Mouse (Mus musculus) liver, embryonic 15.5 days (tissue): ENCODE results near the gene Teddm2. TPM values are rescaled to one million over a fixed set of nuclear protein-coding genes. Genes with fewer than 3 reads are reported as not detected.

Experiments
- ATAC-seq: fragments of 200-750 bp; cut with Nextera tagmentation; 2 replicates; pipeline ENCODE4 v1.8.0; 2017; ENCODE audit warnings: moderate number of reproducible peaks, mild to moderate bottlenecking, moderate library complexity; ENCODE audit not compliant: insufficient read depth
- H3K27ac ChIP-seq: fragments of 300-500 bp; sonication (generic); replicated peaks from 2 replicates; pipeline ENCODE4 v1.5.1; 2015; ENCODE audit warnings: mild to moderate bottlenecking, inconsistent platforms
- H3K27me3 ChIP-seq: fragments of 300-500 bp; sonication (generic); 2 replicates; pipeline ENCODE4 v1.6.1; 2015; ENCODE audit warnings: mild to moderate bottlenecking, inconsistent platforms
- H3K36me3 ChIP-seq: fragments of 300-500 bp; sonication (generic); replicated peaks from 2 replicates; pipeline ENCODE4 v1.6.1; 2015; ENCODE audit warnings: moderate library complexity, mild to moderate bottlenecking, inconsistent platforms
- H3K4me1 ChIP-seq: fragments of 300-500 bp; sonication (generic); replicated peaks from 2 replicates; pipeline ENCODE4 v1.6.1; 2015; ENCODE audit warnings: inconsistent platforms
- H3K4me2 ChIP-seq: fragments of 300-500 bp; sonication (generic); 2 replicates; pipeline ENCODE4 v1.6.1; 2015; ENCODE audit warnings: moderate library complexity, mild to moderate bottlenecking, inconsistent platforms
- H3K4me3 ChIP-seq: fragments of 300-500 bp; sonication (generic); replicated peaks from 2 replicates; pipeline ENCODE4 v1.5.1; 2015; ENCODE audit warnings: mild to moderate bottlenecking, inconsistent platforms
- H3K9ac ChIP-seq: fragments of 300-500 bp; sonication (generic); 2 replicates; pipeline ENCODE4 v1.6.1; 2015; ENCODE audit warnings: moderate library complexity, mild to moderate bottlenecking, inconsistent platforms
- H3K9me3 ChIP-seq: fragments of 300-500 bp; sonication (generic); replicated peaks from 2 replicates; pipeline ENCODE4 v1.6.1; 2016; ENCODE audit warnings: inconsistent platforms
- WGBS: fragments of 180-500 bp; shearing (Covaris S2); methylation state at CpG from one replicate; pipeline ENCODE4 v1.1.7; 2015; ENCODE audit warnings: mixed read lengths; ENCODE audit not compliant: insufficient replicate concordance; 5-methylcytosine and 5-hydroxymethylcytosine counted together
- polyA plus RNA-seq: library from polyadenylated mRNA; unstranded; fragments of >200 nt; fragmentation: Nextera tagmentation; extraction: Ambion mirVana; gene quantifications from 2 replicates; pipeline ENCODE4 v1.2.1, GENCODE M21; 2015

Gene Teddm2
- 0.55 TPM in 2 replicates for polyA plus RNA-seq

DNA sequence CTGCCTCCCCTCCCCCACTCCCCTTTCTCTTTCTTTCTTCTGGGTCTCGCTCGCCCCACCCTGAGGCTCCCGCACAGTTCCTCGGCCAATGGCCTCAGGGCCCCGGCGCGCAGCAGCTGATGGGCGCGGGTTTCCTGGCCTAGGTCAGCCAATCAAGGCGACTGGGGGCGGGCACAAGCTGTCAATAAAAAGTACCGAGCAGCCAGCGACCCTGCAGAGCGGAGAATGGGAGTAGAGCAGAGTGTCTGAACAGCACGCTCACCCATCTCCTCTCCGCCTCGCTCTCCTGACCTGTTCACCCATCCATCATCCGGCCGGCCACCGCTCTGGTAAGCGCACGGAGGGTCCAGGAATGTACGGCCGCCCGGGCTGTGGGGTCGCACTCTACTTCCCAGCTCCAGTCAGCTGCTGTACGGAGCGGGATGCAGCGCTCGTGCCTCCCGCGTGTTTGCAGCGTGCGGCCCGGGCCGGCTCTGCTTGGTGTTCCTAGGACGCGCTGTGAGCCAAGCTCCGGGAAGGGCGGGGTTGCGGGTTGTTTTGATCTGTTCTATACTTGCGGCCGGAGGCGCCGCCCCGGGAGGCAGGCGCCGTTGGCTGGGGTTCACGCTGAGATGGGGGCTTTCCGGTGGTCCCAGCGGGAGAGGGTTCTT lies at the start of gene Teddm2, which contains the start of gene Glul:
Gene Teddm2, minus strand, starts transcription at position 498 of the 650 bp plus-strand sequence.
Gene Glul, plus strand, starts transcription at position 214 of the 650 bp plus-strand sequence.
- Histone ChIP-seq H3K36me3 (peaks cover 24% of the 10 kb centered on the region), H3K9me3 (no peaks in the 10 kb centered on the region), H3K27me3 (no peaks in the 10 kb centered on the region), H3K27ac (peak within 1 kb of the TSS; percentile 100), H3K4me1 (peaks cover 47% of the 10 kb centered on the region), H3K4me2 (peak within 1 kb of the TSS; percentile 86), H3K9ac (peak within 1 kb of the TSS; percentile 94), H3K4me3 (peak within 1 kb of the TSS; percentile 92)
- ATAC-seq = peak; percentile 94
- WGBS = under 1% methylated on average over 51 of the region's 51 CpGs

DNA sequence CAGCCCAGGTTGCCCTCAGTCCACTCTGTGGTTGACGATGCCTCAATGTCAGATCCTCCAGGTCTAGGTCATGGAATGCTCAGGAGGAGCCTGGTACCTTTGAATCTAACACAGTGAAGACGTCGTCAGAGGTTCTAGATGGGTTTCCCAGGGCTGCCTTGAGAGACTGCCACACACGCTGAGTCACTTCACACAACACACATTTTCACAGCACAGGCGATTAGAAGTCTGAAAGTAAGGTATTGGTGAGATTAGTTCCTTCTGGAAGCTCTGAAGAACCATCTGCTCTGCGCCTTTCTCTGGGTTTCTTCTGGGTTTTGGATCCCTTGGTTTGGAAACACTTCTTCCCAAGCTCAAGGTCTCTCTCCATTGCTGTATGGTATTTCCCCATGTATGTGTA lies 47.8 kb upstream of the Teddm2 start:
- no peak for ATAC-seq
- H3K36me3 ChIP-seq = no peaks in the 10 kb centered on the region
- H3K27me3 ChIP-seq = no peaks in the 10 kb centered on the region
- no peak overlapping the region for H3K4me2 ChIP-seq
- no peak overlapping the region for H3K9ac ChIP-seq
- WGBS = 68% methylated on average over 6 of the region's 6 CpGs
- H3K4me3 ChIP-seq = no peak overlapping the region
- no peaks in the 10 kb centered on the region for H3K9me3 ChIP-seq
- H3K4me1 ChIP-seq = no peaks in the 10 kb centered on the region; the same call in 1 of the 2 replicates
- no peak overlapping the region for H3K27ac ChIP-seq

DNA sequence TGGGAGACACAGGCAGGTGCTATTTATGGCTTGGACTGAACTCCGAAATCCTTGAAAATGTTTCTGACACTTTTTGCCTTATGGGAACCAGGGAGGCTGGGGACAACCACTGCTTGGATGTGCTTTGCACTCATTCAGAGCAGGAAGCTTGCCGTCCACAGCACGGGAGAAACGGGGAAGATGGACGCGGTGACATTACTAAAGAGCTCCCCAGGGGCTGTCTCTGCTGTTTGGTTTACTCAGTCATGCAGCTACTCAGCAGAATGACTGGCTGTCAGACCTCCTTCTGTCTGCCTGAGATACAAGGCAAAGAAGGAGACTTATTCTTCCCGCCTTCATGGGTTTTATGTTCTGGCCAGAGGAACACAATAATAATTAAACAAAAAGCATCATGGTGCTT lies 46.9 kb upstream of the Teddm2 start:
- no peak overlapping the region for H3K4me3 ChIP-seq
- H3K9ac ChIP-seq = no peak overlapping the region
- H3K27ac ChIP-seq = no peak overlapping the region
- no peaks in the 10 kb centered on the region for H3K9me3 ChIP-seq
- ATAC-seq = no peak
- no peak overlapping the region for H3K4me2 ChIP-seq
- no peaks in the 10 kb centered on the region for H3K36me3 ChIP-seq
- WGBS = 58% methylated on average over 7 of the region's 7 CpGs
- H3K27me3 ChIP-seq = no peaks in the 10 kb centered on the region
- H3K4me1 ChIP-seq = no peaks in the 10 kb centered on the region; the same call in 1 of the 2 replicates

DNA sequence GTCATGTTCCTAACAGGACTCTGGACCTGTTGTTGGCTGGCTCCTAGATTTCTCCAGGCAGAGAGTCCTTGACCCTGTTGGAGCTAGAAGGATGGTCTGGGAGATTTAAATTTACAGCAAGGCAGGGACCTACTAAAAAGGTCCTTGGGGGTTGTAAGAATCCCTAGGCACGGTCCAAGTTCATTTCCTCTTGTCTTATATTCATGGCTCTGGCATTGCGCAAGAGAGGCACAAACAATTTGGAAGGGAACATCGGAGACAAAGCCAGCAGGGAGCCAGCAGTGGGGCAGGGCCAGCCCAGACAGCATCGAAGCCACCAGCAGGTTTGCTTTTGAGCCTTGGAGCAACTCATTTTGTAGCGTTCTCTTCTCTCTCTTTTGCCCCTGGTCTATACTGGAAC lies 45.2 kb upstream of the Teddm2 start:
- Histone ChIP-seq H3K4me3 (no peak overlapping the region), H3K27me3 (no peaks in the 10 kb centered on the region), H3K4me2 (no peak overlapping the region), H3K36me3 (no peaks in the 10 kb centered on the region), H3K9me3 (no peaks in the 10 kb centered on the region), H3K4me1 (no peaks in the 10 kb centered on the region; the same call in 1 of the 2 replicates), H3K9ac (no peak overlapping the region), H3K27ac (no peak overlapping the region)
- WGBS = 56% methylated on average over 5 of the region's 5 CpGs
- no peak for ATAC-seq

DNA sequence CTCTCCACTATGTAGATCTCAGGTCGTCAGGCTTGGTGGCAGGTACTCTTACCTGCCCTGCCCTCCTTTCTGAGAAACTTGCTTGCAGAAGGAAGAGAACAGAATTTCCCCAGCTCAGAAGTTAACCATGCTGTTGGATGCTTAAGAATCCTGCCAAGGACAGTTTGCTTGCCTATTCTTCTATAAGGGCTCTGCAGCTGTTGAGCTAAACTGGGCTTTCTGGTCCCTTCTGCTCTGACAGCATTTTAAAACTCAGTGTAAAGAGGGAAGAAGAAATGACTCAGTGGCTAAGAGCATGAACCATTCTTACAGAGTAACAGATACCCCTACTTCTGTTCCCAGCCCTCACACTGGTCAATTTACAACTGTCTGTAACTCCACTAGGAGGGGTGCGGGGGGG lies 41.0 kb upstream of the Teddm2 start:
- no peak for ATAC-seq
- H3K4me2 ChIP-seq = no peak overlapping the region
- WGBS = 57% methylated on average over 2 of the region's 2 CpGs

DNA sequence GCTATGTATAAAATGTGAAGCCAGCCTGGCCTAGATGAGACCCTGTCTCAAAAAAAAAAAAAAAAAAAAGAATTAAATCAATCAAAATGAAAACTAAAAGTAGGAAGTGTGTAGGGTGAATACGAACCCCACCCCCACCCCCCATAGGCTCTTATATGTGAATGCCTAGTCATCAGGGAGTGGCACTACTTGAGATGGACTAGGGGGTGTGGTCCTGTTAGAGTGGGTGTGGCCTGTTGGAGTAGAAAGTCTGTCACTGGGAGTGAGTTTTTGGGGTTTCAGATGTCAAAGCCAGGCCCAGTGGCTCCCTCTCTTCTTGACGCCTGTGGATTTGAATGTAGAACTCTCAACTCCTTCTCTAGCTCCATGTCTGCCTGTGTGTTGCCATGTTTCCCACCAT lies 37.0 kb upstream of the Teddm2 start:
- Histone ChIP-seq H3K4me3 (no peak overlapping the region), H3K9me3 (no peaks in the 10 kb centered on the region), H3K27me3 (no peaks in the 10 kb centered on the region), H3K4me1 (peaks cover 9% of the 10 kb centered on the region), H3K4me2 (no peak overlapping the region), H3K9ac (no peak overlapping the region), H3K27ac (no peak overlapping the region), H3K36me3 (no peaks in the 10 kb centered on the region)
- WGBS = 82% methylated on average over 2 of the region's 2 CpGs
- peak; percentile 76 for ATAC-seq

More for the DNA sequence above, 41.0 kb upstream of the Teddm2 start:
- Histone ChIP-seq H3K4me1 (peaks cover 9% of the 10 kb centered on the region), H3K9ac (no peak overlapping the region), H3K27me3 (no peaks in the 10 kb centered on the region), H3K9me3 (no peaks in the 10 kb centered on the region), H3K36me3 (no peaks in the 10 kb centered on the region), H3K27ac (no peak overlapping the region), H3K4me3 (no peak overlapping the region)

DNA sequence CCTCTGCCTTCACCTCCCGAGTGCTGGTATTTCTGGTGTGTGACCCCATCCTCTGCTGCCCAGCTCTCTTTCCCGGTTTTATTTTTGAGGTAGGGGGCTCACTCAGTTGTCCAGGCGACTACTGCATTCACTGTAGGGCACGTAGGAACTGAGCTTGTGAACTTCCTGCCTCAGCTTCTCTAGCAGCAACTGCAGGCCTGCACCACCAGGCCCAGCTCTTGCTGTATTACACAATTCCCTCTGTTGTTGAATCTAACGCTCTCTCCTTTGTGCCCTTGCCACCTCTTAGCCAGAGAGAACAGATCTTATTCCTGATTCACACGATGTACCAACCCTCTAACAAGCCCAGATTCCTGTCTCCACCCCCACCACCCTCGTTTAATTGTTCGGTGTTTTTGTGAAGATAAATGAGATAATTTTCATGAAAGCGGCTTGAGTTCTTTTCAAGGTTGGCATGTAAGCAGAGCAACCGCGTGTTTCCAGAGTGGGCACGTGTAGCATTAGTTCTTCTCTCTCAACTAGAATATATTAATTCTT lies 35.9 kb upstream of the Teddm2 start:
- WGBS = 63% methylated on average over 12 of the region's 12 CpGs
- Histone ChIP-seq H3K36me3 (no peaks in the 10 kb centered on the region), H3K4me3 (no peak overlapping the region), H3K27me3 (no peaks in the 10 kb centered on the region), H3K9me3 (no peaks in the 10 kb centered on the region), H3K4me1 (peaks cover 9% of the 10 kb centered on the region), H3K9ac (no peak overlapping the region), H3K27ac (no peak overlapping the region), H3K4me2 (no peak overlapping the region)
- ATAC-seq = no peak

DNA sequence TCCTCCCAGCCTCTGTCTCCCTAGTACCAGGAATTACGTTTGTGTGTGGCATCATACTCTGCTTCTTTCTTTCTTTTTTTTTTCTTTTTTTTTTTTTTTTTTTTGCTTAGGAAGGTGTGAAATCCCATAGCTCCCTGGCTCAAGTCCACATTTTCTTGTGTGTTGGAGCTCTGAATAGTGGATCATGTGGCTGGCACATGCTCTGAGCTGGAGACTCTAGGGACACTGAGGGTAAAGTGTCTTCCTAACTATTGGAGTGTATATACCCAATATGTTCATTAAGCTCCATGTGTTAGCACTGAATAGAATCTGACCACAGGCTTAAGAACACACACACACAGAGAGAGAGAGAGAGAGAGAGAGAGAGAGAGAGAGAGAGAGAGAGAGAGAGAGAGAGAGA lies 33.7 kb upstream of the Teddm2 start:
- Histone ChIP-seq H3K9ac (no peak overlapping the region), H3K4me2 (no peak overlapping the region), H3K4me3 (no peak overlapping the region), H3K36me3 (no peaks in the 10 kb centered on the region), H3K4me1 (peaks cover 9% of the 10 kb centered on the region), H3K9me3 (no peaks in the 10 kb centered on the region), H3K27ac (no peak overlapping the region), H3K27me3 (no peaks in the 10 kb centered on the region)
- ATAC-seq = no peak
- WGBS = 59% methylated on average over 1 of the region's 1 CpGs

DNA sequence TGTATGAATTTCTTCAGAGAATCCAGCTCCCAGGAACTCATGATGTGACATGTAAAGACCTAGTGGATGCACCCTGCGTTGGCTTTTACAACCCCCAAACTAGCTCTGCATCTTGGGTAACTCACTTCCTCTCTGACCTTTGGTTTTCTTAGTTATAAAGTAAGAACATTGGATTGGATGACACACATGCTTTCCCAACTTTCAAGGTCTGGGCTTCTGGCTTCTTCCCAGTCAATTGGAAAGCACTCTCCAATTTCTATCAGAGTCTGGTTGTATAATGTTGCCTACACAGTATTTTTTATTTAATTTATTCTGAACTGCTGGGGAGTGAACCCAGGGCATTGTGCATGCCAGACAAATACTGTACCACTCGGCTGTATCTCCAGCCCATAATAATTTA lies 30.4 kb upstream of the Teddm2 start:
- Histone ChIP-seq H3K4me2 (no peak overlapping the region), H3K4me3 (no peak overlapping the region), H3K4me1 (no peaks in the 10 kb centered on the region), H3K9me3 (no peaks in the 10 kb centered on the region), H3K27me3 (no peaks in the 10 kb centered on the region), H3K36me3 (no peaks in the 10 kb centered on the region), H3K9ac (no peak overlapping the region), H3K27ac (no peak overlapping the region)
- 42% methylated on average over 2 of the region's 2 CpGs for WGBS
- ATAC-seq = no peak

DNA sequence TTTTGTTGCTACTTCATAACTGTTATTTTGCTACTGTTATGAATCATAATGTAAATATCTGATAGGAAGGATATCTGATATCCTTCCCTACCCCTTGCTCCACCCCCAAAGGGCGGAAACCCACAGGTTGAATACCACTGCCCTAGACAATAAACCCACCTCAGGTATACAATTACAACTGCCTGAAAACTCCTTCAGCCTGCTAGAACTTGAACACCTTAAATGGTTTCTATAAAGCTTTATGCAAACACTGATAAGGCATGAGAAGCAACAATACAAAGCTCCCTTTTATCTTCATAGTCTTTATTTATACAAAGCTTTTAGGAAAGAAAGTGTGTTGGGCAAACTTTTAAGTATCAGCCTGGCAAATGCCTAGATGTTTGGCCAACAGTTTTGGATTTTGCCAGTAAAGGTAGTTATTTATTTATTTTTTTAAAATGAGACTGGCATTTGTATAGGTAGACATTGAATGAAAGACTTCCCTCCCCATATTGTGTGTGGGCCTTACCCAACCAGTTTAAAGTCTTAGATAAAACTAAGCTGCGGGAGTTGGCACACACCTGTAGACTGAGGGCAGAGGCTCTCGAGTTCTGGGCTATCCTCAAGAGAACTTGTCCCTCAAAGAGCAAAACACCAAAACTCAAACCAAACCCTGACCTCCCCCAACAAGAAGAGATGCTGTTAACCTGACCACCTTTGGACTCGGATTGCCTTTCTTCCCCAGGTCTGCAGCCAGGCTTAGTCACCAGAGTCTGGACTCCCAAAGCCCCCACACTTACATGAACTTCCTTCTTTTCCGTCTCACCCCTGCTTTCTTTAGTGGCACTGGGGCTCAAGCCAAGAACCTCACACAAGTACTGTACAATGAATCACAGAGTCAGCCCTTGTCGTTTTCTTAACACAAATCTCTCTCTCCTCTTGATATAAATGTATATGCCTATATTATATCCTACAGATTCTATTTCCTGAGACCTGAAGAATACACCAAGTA lies 24.7 kb upstream of the Teddm2 start:
- H3K4me3 ChIP-seq = no peak overlapping the region
- no peak for ATAC-seq
- no peaks in the 10 kb centered on the region for H3K36me3 ChIP-seq
- no peaks in the 10 kb centered on the region for H3K9me3 ChIP-seq
- H3K9ac ChIP-seq = no peak overlapping the region
- no peaks in the 10 kb centered on the region for H3K27me3 ChIP-seq
- no peak overlapping the region for H3K4me2 ChIP-seq
- WGBS = 42% methylated on average over 6 of the region's 6 CpGs
- no peaks in the 10 kb centered on the region for H3K4me1 ChIP-seq
- H3K27ac ChIP-seq = no peak overlapping the region

DNA sequence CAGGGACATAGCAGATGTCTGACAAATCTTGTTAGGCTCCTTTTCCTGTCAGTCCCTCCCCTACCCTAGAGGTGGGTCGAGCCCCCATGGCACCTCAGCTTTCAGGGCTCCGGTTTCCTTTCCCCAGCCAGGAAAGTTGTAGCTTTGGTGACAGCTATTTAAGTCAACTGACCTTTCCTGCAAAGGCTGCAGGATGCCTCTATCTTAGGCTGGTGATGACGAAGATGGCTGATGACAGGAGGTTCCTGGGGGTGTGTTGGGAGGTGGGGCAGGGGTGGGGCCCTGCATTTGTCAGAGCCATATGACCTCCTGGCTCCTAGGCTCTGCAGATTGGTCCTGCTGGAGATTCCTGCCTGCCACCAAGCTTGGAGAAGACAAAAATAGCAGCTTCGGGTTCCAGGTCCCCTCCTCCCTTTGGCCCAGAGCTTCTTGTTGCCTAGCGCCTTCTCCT lies 22.6 kb upstream of the Teddm2 start:
- no peak for ATAC-seq
- 43% methylated on average over 5 of the region's 5 CpGs for WGBS

More for the DNA sequence above, 22.6 kb upstream of the Teddm2 start:
- Histone ChIP-seq H3K27ac (no peak overlapping the region), H3K4me2 (no peak overlapping the region), H3K4me1 (no peaks in the 10 kb centered on the region), H3K9me3 (no peaks in the 10 kb centered on the region), H3K4me3 (no peak overlapping the region), H3K36me3 (no peaks in the 10 kb centered on the region), H3K27me3 (no peaks in the 10 kb centered on the region), H3K9ac (no peak overlapping the region)
